Mouse (Mus musculus) urinary bladder, postnatal 4 days (tissue): Measurements from ENCODE around the gene Cnot8.
"Not testable (repeated sequence)": the region's sequence is repeated elsewhere in the genome, so short reads cannot be mapped to it uniquely, and the experiment has no call there.

Experiments
- DNase-seq, 2 experiments: peaks; one replicate each; pipeline ENCODE4 v3.0.0; 2021 to 2022; ENCODE audit warnings: low spot score in 2 of 2

Cnot8 gene

DNA sequence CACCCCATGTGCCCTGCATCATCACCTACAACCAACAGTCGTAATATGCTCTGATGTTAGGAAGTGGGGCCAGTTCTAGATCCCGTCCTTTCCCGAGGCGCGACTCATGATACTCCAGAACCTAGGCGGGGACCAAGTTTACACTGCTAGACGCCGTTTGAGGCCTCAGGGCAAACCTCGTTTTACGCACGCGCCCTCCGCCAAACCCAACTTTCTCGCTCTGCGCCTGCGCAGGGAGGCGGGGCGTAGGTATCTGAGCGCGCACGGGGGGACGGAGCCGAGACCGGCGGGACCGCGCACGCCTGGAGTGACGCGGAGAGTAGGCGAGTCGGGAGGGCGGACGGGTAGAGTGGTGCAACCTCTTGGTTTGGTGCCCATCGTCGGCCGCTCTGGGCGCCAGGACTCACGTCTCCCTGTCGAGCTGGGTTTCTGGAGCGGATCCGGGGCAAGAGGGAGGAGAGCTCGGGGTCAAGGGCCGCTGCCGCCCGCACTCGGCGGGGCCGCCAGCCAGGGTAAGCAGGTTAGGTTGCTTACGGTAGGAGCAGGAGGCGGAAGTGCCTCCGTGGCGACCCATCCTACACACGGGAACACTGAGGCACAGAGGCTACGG, at the start of gene Cnot8:
Gene Cnot8 (plus strand): TSS at position 457 of the 610 bp plus-strand sequence.
- peak; percentile 99 for DNase-seq

DNA sequence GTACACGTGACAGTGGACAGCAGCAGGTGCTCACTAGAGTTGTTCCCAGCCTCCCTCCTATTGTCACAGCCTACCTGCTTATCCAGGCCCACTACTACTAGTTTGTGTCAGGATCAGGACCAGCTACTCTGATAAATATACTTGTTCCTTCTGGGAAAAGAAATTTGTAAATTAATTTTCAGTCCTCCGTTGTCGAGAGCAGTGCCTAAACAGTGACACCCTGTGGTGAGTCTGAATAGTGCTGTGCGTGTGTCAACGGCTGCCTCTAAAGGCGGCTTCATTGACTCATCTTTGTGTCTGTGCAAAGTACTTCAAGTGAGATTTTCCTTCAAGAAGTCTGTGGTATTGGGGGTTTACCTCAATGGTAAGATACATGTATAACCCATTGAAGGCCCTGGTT, 46.5 kb upstream of the Cnot8 start:
- DNase-seq: no peak

DNA sequence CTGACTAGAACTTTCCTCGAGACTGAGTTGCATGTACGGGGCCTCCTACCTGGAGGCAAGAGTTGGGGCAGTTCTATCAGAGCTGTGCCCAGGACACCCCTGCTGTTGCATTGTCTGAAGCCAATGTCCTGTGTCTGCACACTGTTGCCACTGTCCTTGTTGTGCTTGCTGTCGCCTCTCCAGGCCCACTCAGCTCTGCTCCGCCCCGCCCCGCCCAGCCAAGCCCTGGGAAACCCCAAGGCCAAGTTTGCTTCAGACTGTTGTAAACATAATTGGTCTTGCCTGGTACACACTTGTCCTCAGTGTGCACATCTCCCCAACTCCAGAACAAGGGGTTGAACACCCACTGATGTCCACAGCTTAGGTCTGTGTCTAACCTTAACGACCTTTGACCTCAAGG, 44.2 kb upstream of the Cnot8 start:
- DNase-seq: not testable (repeated sequence)

DNA sequence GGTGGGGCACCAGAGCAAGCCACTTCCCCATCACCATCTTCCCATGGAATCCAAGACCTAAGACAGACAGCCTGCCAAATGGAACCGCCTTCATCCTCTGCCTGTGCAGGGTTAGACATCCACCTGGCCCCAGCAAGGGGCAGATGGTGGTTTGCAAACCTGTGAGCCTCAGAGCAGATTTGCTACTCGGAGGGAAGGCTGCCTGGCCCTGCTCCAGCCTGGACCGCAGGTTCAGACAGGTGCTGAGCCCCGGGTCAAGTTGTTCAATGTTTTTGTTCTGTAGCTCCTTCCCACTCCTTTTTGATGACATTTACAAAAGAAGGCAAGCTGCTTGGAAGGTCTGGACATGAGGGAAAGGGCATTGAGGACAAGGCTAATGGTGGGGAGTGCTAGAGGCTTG, 42.7 kb upstream of the Cnot8 start:
- DNase-seq: not testable (repeated sequence)

DNA sequence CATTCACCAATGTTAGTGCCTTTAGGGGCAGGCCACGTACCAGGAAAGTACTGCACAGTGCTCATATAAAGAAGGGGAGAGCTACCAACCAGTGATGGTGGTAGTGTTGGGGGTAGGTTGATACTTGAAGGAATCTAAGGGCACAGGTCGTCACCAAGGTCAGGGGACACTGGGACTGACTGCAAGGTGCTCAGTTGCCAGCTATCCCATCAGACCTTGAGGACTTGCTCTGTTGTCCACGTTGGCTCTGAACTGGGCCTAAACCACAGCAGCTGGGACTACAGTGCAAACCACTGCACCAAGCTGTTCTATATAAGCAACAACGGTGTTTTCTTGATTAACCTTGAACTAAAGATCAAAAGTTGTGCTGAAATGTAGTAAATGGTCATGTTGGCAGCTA, 41.4 kb upstream of the Cnot8 start:
- no peak for DNase-seq

DNA sequence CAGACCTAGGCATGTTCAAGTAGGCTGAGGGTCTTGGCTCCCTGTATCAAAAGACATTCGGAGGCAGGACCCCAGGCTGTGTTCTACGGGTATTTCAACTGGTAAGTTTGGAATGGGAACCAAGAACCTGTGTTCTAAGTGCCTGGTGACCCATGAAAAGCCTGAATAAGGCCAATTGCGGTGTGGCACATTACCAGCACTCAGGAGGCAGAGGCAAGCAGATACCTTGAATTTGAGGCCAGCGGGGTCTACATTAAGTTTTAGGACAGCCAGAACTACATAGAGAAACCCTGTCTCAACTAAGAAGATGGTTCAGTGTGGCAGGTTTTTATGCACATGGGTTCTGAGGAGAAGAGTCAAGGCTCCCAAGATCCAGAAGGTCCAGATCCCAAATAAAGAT, 38.9 kb upstream of the Cnot8 start:
- no peak for DNase-seq

DNA sequence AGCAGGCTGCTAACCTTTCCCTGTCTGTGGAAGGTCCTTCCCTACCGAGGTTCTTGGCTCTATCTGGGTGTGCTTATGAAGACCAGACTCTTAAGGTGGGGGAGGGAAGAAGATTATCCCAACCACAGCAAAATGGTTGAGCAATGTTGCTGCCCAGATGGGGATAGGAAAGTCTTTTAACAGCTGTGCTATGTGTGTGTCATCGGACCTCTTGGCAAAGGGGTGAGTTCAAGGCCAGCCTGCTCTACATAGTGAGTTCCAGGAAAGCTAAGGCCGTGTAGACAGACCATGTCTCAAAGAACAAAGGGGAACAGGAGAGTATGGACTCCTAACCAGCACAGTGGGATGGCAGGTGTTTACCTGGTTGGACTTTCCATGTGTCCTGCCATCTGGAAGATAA, 31.0 kb upstream of the Cnot8 start:
- DNase-seq: no peak

DNA sequence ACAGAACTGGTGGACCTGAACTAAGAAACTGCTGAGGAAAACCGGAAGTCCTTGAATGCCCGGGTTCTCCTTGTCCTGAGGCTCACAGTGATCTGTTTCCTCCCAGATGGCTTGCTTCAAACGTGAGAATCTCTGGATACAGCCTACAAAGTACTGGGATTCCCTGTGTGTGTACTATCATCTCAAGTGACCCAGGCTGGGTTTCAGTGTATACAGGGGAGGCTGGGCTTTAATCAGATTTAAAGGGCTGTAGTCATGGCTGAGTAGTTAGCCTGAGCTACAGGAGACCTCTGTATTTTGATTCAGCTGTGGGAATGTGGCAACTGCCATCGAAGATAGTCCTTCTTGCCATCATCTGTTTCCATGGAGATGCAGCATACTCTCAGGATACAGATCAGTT, 26.7 kb upstream of the Cnot8 start:
- no peak for DNase-seq

DNA sequence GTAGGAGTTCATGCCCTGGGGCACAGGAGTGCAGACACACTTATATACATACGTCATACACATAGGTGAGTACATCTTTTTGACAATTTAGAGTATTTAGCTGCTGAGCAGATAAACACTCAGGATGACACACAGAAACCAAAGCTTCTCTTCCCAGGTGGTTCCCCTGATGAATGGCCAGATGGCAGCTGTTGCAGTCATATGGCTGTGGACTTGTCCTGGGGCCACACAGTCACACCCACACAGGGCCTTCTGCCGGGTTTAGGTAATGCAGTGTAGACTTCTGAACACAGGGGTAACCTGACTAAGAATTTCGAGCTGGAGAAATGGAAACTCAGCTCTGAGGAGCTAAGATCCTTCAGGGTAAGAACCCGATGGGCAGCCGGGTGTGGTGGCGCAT, 22.2 kb upstream of the Cnot8 start:
- DNase-seq: no peak

DNA sequence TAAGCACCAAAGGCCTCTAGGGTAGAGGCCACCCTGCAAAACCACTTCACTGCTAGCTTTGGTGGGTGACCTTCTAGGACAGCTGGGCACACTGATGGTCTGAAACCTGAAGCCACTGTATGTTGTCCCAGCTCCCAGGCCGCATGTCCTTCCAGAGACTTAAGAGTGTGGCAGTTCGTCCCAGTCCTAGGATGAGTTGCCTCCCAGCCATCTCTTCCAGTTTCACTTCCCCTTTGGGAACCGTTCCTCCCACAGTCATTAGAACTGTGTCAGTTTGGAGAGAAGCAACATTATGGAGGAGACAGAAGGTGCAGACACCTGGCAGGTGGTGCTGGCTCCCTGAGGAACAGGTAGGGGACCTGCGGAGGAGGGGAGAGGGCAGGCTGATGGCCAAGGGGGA, 11.4 kb upstream of the Cnot8 start:
- no peak for DNase-seq

DNA sequence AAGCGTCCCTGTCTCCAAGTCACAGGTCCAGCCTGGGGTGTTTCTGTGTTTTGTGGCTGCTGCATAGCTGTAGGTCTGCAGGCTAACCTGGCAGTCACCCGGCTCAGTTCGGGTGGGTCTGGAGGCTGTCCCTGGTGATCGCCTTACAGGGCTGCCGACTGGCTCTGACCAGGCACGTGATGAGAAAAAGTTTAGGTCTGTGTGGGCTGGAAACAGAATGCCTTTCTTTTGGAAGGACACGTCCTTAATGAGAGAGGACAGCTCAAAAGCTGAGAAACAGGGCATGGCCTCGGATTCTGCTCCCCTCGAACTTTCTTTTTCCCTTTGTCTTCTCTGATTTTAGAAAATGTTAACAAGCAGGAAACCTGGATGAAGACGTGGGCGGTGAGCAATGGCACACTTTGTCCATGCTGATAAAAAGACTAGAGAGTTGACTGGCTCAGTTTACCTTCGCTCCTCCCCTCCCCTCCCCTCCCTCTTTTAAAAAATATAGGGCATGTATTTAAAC, 10.9 kb upstream of the Cnot8 start, which contains the start of gene Gm12248:
Gene Gm12248 (minus strand): TSS at position 114 of the 508 bp plus-strand sequence.
- DNase-seq: peak; percentile 51 to 67

DNA sequence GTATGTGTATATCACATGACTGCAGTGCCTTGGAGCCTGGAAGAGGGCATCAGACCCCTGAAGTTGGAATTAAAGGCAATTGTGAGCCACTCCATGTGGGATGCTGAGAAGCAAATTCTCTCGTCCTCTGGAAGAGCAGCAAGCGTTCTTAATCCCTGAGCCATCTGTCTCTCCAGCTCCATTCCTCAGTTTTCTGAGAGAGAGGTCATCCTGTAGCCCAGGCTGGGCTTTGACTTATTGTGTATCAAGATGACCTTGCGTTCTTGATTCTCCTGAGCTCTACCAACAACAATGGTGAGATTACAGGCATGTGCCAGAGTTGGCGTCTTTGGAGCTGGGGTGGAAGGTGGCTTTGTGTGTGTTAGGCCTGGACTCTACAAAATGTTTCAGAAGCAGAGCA, 9.2 kb upstream of the Cnot8 start:
- no peak for DNase-seq

DNA sequence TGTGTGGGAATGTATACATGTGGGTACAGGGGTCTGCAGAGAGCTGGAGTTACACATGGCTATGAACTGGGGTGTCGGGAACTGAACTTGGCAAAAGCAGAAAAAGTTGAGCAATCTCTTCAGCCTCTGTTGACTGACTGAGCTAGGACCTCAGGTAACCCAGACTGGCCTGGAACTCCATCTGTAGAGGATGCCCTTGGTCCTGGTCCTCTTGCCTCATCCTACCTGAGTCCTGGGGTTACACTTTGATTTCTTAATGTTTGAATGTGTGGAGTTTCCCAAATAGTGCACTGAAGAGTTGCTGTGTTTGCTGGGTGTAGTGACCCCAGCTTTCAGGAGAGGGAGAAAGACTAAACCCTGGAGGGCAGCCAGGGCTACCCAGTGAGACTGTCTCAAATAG, 8.4 kb upstream of the Cnot8 start:
- no peak for DNase-seq

DNA sequence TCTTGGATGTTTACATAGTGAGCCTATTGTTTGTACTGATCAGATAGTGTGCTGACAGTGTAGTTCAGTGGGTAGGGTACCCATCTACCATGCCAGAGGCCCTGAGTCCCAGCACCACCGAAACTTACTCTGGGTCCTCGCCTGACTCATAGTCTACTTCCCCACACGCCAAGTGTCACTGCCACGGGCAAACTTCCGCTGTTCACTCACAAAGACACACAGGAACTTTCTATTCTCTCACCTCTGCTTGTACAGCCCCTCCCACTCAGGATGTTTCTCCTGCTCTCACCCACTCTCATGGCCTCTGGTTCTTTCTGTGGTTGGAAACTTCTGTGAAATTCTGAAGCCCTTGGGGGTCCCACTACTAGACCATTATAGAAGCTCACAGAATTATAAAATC, 7.8 kb upstream of the Cnot8 start:
- DNase-seq: no peak

DNA sequence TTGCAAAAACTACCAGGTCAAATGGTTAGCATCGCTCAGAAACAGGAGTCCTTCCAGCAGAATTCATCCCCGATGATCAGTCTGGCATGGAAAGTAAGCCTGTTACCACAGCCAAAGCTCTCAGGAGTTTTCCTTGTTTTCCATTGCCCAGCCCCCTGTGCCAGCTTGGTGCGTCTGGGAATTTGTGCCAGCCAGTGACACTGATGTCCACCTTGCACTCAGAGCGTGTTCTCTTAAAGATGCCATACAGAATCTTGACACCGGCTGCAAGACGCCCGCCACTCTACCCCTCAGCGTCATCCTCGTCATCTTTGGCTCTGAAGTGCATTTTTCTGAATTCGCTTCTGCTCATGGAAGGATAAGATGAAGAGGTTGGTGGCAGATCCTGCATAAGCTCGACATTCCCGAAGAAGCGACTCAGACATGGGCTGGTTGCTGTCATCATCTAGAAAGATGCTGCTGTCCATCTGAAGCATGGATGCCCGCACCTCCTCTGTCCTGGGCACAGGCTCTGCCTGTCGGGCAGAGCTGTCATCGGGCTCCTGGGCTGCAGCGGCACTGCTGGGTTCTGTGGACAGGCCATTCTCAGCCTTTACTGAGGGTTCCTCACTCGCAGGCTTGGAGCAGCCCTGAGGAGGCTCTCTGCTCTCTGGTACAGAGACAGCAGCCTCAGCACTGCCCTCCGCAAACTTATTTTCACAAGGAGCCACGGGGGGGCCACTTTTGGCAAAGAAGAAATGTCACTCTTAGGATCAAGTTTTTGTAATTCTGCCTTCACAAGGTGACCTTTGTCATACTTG, 6.9 kb upstream of the Cnot8 start:
- DNase-seq: no peak

DNA sequence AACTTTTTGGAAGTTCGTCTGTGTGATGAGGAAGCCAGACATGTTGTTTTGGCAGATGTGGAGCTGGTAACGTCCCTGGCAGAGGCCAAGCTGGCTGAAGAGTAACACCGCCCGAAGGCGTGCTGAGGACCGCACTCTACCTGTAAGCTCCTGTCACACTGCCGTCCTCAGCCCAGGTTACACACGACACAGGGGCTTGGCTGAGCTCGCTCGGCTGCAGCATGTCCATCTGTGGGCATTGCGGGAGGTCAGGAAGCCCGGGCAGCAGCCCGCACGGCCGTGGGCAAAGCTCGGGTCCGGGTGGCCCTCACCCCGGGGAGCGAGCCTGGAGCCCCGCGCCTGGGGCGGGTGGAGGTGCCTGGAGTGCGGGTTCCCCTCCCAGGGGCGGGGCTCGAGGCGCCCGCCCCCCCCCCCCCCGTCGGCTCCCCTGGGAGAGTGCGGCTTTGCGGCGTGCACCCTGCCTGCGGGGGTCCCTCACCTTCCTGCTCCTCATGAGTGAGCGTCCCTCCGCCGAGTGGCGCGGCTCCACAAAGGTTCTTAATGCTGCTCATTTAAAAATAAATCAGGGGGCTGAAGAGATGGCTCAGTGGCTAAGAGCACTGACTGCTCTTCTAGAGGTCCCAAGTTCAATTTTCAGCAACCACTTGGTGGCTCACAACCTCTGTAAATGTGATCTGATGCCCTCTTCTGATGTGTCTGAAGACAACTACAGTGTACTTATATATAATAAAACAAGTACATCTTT, 6.2 kb upstream of the Cnot8 start:
- DNase-seq: no peak

DNA sequence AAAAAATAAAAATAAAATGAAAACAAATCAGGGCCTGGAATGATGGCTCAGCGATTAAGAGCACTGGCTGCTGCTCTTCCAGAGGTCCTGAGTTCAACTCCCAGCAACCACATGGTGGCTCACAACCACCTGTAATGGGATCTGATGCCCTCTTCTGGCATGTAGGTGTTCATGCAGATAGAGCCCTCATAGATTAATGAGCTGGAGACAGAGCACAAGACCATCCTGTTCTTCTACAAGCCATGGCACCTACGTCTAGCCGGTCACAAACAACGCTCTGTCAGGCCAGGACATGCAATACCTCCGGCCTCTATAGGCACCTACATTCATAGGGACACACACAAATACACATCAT, 5.6 kb upstream of the Cnot8 start:
- DNase-seq: not testable (repeated sequence)

DNA sequence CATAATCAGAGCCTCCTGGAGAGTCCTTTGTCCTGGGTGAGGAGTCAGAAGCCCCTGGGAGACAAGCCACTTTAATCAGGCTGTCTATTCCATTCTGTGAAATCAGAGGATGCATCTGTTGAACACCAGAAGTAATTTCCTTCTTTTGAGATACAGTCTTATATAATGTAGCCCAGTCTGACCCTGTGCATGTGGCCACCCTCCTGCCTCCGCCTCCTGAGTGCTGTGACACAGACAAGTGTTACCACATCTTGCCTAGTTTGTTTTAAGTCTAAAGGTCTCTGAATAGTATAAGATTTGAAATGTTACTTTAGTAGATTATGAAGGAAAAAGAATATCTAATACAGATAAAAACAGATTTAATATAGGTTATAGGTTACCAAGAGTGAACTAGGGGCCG, 3.9 kb upstream of the Cnot8 start:
- no peak for DNase-seq

DNA sequence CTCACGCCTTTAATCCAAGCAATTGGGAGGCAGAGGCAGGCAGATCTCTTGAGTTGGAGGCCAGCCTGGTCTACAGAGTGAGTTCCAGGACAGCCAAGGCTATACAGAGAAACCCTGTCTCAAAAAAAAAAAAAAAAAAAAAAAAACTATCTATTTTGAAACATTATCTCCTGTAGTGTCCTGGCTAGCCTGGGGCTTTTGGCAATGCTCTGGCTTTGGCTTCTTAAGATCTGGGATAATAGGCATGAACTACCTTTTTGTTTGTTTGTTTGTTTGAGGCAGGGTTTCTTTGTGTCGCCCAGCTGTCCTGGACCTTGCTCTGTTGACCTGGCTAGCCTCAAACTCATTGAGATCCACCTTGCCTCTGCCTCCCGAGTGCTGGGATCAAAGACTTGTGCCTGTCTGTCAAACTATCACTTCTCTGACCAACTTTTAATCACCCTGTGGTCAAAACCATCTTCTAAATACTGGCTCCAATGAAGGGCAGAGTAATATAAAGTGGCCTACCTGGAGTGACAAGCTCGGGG, 2.7 kb upstream of the Cnot8 start:
- DNase-seq: no peak

DNA sequence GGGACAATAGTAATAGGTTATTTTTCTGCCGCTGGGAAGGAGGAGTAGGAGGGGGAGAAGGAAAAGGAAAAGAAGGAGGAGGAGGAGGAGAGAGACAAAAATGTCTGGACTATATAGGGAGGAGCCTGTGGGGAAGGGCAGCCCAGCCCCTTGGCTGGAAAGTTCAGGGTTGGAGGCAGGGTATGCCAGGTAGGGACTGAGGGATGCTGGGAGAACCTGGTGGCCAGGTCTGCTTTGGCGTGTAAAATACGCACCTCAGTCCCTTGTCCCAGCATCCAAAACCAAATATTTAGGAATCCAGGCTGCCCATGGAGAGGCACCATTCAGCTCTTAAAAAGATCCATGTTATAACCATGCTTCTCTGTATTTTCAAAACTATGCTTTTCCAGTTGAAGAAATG, 1.8 kb upstream of the Cnot8 start:
- no peak for DNase-seq

DNA sequence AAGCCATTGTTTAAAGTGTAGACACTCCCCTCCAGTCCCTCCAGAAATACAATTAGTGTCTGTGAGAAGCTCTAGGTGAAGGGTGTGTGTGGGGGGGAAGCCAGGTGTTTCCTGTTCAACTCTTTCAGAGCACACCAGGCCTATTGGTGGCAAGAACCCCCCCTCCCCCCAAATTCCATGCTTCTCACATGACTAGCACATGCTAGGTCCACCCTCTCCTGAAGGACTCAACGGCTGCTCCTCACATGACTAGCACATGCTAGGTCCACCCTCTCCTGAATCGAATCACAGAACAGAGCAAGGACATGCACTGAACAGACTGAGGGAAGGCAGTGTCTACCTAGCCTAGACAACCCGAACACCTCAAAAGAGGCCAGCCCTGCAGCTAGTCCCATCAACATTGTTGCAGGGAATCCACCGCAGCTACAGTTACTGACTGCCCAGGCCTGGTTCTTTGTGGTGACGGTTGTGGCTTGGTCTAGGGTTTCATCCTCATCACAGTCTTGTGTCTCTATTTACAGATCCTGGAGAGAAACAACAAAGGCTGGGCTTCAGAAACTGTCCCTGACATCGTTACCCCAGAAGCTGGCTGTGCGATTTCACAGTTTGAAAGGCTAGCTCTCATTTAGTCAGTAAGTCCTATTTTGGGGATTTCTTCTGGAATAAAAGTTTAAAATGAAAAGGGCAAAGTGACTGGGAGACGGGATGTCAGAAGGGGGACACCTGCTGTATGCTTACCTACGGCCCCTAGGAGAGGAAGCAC, 1.2 kb upstream of the Cnot8 start:
- no peak for DNase-seq

DNA sequence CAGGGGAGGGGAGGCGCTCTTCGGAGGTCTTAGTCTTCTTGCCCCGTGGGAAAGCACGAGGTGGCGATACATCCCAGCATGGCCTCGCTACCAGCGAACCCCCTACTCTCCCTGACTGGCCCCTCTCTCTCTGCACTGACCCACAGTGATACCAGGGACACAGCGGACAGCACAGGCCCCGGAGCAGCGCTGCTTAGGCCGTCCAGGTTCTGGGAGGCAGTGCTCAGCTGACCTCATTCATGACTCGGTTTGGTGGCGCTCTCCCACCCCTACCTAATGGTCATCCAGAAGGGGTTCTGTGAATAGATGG, 654 bp upstream of the Cnot8 start:
- DNase-seq: peak in 1 of 2 experiments; percentile 28
